Mouse (Mus musculus) neural tube, embryonic 15.5 days (tissue): ENCODE data around the gene Hnrnpl. TPM values are rescaled to one million over a fixed set of nuclear protein-coding genes. Genes with fewer than 3 reads are reported as not detected.

Experiments
- ATAC-seq: fragments of 200-750 bp; cut with Nextera tagmentation; 2 replicates; pipeline ENCODE4 v1.8.0; 2017; ENCODE audit warnings: mild to moderate bottlenecking, moderate TSS enrichment, moderate library complexity; ENCODE audit not compliant: low FRiP score
- H3K27ac ChIP-seq: fragments of 300-500 bp; sonication (generic); replicated peaks from 2 replicates; pipeline ENCODE4 v1.5.1; 2015; ENCODE audit warnings: mild to moderate bottlenecking, inconsistent platforms
- H3K27me3 ChIP-seq: fragments of 300-500 bp; sonication (generic); replicated peaks from 2 replicates; pipeline ENCODE4 v1.6.1; 2015; ENCODE audit warnings: inconsistent platforms
- H3K36me3 ChIP-seq: fragments of 300-500 bp; sonication (generic); 2 replicates; pipeline ENCODE4 v1.6.1; 2015; ENCODE audit warnings: inconsistent platforms
- H3K4me1 ChIP-seq: fragments of 300-500 bp; sonication (generic); 2 replicates; pipeline ENCODE4 v1.6.1; 2015; ENCODE audit warnings: inconsistent platforms
- H3K4me2 ChIP-seq: fragments of 300-500 bp; sonication (generic); 2 replicates; pipeline ENCODE4 v1.6.1; 2015; ENCODE audit warnings: inconsistent platforms, mild to moderate bottlenecking, moderate library complexity
- H3K4me3 ChIP-seq: fragments of 300-500 bp; sonication (generic); replicated peaks from 2 replicates; pipeline ENCODE4 v1.5.1; 2015; ENCODE audit warnings: mild to moderate bottlenecking, inconsistent platforms
- H3K9ac ChIP-seq: fragments of 300-500 bp; sonication (generic); replicated peaks from 2 replicates; pipeline ENCODE4 v1.6.1; 2015; ENCODE audit warnings: mild to moderate bottlenecking, inconsistent platforms
- H3K9me3 ChIP-seq: fragments of 300-500 bp; sonication (generic); replicated peaks from 2 replicates; pipeline ENCODE4 v1.6.1; 2016; ENCODE audit warnings: inconsistent platforms
- WGBS: fragments of 180-500 bp; shearing (Covaris S2); methylation state at CpG from one replicate; pipeline ENCODE4 v1.1.7; 2015; ENCODE audit warnings: mixed read lengths; 5-methylcytosine and 5-hydroxymethylcytosine counted together
- polyA plus RNA-seq: library from polyadenylated mRNA; unstranded; fragments of >200 nt; fragmentation: Nextera tagmentation; extraction: Ambion mirVana; gene quantifications from 2 replicates; pipeline ENCODE4 v1.2.1, GENCODE M21; 2015

Hnrnpl gene
- polyA plus RNA-seq, 1 experiment from 2014 or later: 158 TPM

- peaks cover 17% of the 10 kb centered on the region for H3K36me3 ChIP-seq
- peaks cover 8% of the 10 kb centered on the region for H3K4me1 ChIP-seq
- no peak overlapping the region for H3K9ac ChIP-seq
- peak overlapping the region; percentile 7 for H3K27ac ChIP-seq
- no peaks in the 10 kb centered on the region for H3K9me3 ChIP-seq
- no peak overlapping the region for H3K4me2 ChIP-seq
- H3K27me3 ChIP-seq: no peaks in the 10 kb centered on the region
- ATAC-seq: no peak
- H3K4me3 ChIP-seq: no peak overlapping the region
- 50% methylated on average over 12 of the region's 12 CpGs for WGBS
These were observed 34.2 kb upstream of the Hnrnpl start for GRCm38 (mm10) chr7:28774164-28774563.

- Histone ChIP-seq H3K27me3 (no peaks in the 10 kb centered on the region), H3K9me3 (no peaks in the 10 kb centered on the region), H3K4me1 (peaks cover 9% of the 10 kb centered on the region), H3K4me3 (no peak overlapping the region), H3K9ac (no peak overlapping the region), H3K4me2 (no peak overlapping the region), H3K27ac (no peak overlapping the region), H3K36me3 (peaks cover 17% of the 10 kb centered on the region)
- 69% methylated on average over 7 of the region's 7 CpGs for WGBS
- no peak for ATAC-seq
These were observed 33.2 kb upstream of the Hnrnpl start for GRCm38 (mm10) chr7:28775129-28775528.

- 89% methylated on average over 9 of the region's 9 CpGs for WGBS
- H3K27ac ChIP-seq: no peak overlapping the region
- no peak for ATAC-seq
- H3K9ac ChIP-seq: no peak overlapping the region
- peaks cover 31% of the 10 kb centered on the region for H3K36me3 ChIP-seq
- H3K9me3 ChIP-seq: no peaks in the 10 kb centered on the region
- no peak overlapping the region for H3K4me2 ChIP-seq
- no peak overlapping the region for H3K4me3 ChIP-seq
- H3K27me3 ChIP-seq: no peaks in the 10 kb centered on the region
- peaks cover 10% of the 10 kb centered on the region for H3K4me1 ChIP-seq
These were observed 29.5 kb upstream of the Hnrnpl start for GRCm38 (mm10) chr7:28778825-28779224.

GRCm38 (mm10) chr7:28780067-28780658, 28.2 kb upstream of the Hnrnpl start:
- no peaks in the 10 kb centered on the region for H3K27me3 ChIP-seq
- no peaks in the 10 kb centered on the region for H3K9me3 ChIP-seq
- 45% methylated on average over 6 of the region's 6 CpGs for WGBS
- H3K9ac ChIP-seq: no peak overlapping the region
- H3K4me3 ChIP-seq: no peak overlapping the region
- ATAC-seq: peak; percentile 63; the same call in 1 of the 2 replicates
- peaks cover 7% of the 10 kb centered on the region for H3K4me1 ChIP-seq
- H3K4me2 ChIP-seq: no peak overlapping the region
- peaks cover 39% of the 10 kb centered on the region for H3K36me3 ChIP-seq
- H3K27ac ChIP-seq: peak overlapping the region; percentile 54; the same call in 1 of the 2 replicates

- Histone ChIP-seq H3K9ac (no peak overlapping the region), H3K27ac (no peak overlapping the region), H3K4me3 (no peak overlapping the region), H3K4me2 (no peak overlapping the region), H3K9me3 (no peaks in the 10 kb centered on the region), H3K4me1 (peaks cover 7% of the 10 kb centered on the region), H3K27me3 (no peaks in the 10 kb centered on the region), H3K36me3 (peaks cover 39% of the 10 kb centered on the region)
- ATAC-seq: no peak
- 87% methylated on average over 7 of the region's 7 CpGs for whole genome bisulfite sequencing
These were observed 27.5 kb upstream of the Hnrnpl start for GRCm38 (mm10) chr7:28780857-28781256.

- H3K36me3 ChIP-seq: peaks cover 43% of the 10 kb centered on the region
- no peaks in the 10 kb centered on the region for H3K27me3 ChIP-seq
- WGBS: 88% methylated on average over 8 of the region's 8 CpGs
- no peak overlapping the region for H3K4me2 ChIP-seq
- H3K27ac ChIP-seq: no peak overlapping the region
- H3K4me1 ChIP-seq: peaks cover 7% of the 10 kb centered on the region
- ATAC-seq: no peak
- H3K9ac ChIP-seq: no peak overlapping the region
- no peak overlapping the region for H3K4me3 ChIP-seq
- no peaks in the 10 kb centered on the region for H3K9me3 ChIP-seq
These were observed 27.1 kb upstream of the Hnrnpl start for GRCm38 (mm10) chr7:28781261-28781663.

GRCm38 (mm10) chr7:28785161-28785560, 23.2 kb upstream of the Hnrnpl start:
- H3K9ac ChIP-seq: no peak overlapping the region
- peaks cover 5% of the 10 kb centered on the region for H3K4me1 ChIP-seq
- WGBS: 80% methylated on average over 5 of the region's 5 CpGs
- H3K27ac ChIP-seq: no peak overlapping the region
- ATAC-seq: no peak
- no peak overlapping the region for H3K4me2 ChIP-seq
- H3K27me3 ChIP-seq: no peaks in the 10 kb centered on the region
- H3K4me3 ChIP-seq: no peak overlapping the region
- H3K36me3 ChIP-seq: peaks cover 47% of the 10 kb centered on the region
- no peaks in the 10 kb centered on the region for H3K9me3 ChIP-seq

- no peak overlapping the region for H3K4me3 ChIP-seq
- no peaks in the 10 kb centered on the region for H3K27me3 ChIP-seq
- H3K9ac ChIP-seq: no peak overlapping the region
- no peak overlapping the region for H3K27ac ChIP-seq
- 97% methylated on average over 9 of the region's 9 CpGs for WGBS
- H3K9me3 ChIP-seq: no peaks in the 10 kb centered on the region
- H3K36me3 ChIP-seq: peaks cover 39% of the 10 kb centered on the region
- H3K4me2 ChIP-seq: no peak overlapping the region
- ATAC-seq: no peak
- H3K4me1 ChIP-seq: no peaks in the 10 kb centered on the region
These were observed 20.5 kb upstream of the Hnrnpl start for GRCm38 (mm10) chr7:28787884-28788283.

GRCm38 (mm10) chr7:28788307-28789195, 19.8 kb upstream of the Hnrnpl start, which contains the start of gene Rinl:
TSS of gene Rinl (plus strand) at chr7:28788969.
- WGBS: 71% methylated on average over 5 of the region's 5 CpGs
- no peak within 1 kb of the TSS for H3K4me2 ChIP-seq
- no peaks in the 10 kb centered on the region for H3K4me1 ChIP-seq
- peaks cover 32% of the 10 kb centered on the region for H3K36me3 ChIP-seq
- ATAC-seq: no peak
- no peak within 1 kb of the TSS for H3K27ac ChIP-seq
- no peak within 1 kb of the TSS for H3K4me3 ChIP-seq
- H3K27me3 ChIP-seq: no peaks in the 10 kb centered on the region
- no peak within 1 kb of the TSS for H3K9ac ChIP-seq
- H3K9me3 ChIP-seq: no peaks in the 10 kb centered on the region

GRCm38 (mm10) chr7:28789235-28789634, 19.1 kb upstream of the Hnrnpl start:
- no peaks in the 10 kb centered on the region for H3K27me3 ChIP-seq
- H3K27ac ChIP-seq: no peak overlapping the region
- H3K9ac ChIP-seq: no peak overlapping the region
- no peak for ATAC-seq
- peaks cover 26% of the 10 kb centered on the region for H3K36me3 ChIP-seq
- H3K4me3 ChIP-seq: no peak overlapping the region
- H3K4me2 ChIP-seq: no peak overlapping the region
- no peaks in the 10 kb centered on the region for H3K9me3 ChIP-seq
- no peaks in the 10 kb centered on the region for H3K4me1 ChIP-seq
- 92% methylated on average over 3 of the region's 3 CpGs for WGBS

- no peak overlapping the region for H3K9ac ChIP-seq
- H3K4me2 ChIP-seq: no peak overlapping the region
- H3K27ac ChIP-seq: no peak overlapping the region
- no peak for ATAC-seq
- WGBS: 55% methylated on average over 8 of the region's 8 CpGs
- H3K4me3 ChIP-seq: no peak overlapping the region
- no peaks in the 10 kb centered on the region for H3K27me3 ChIP-seq
- H3K4me1 ChIP-seq: no peaks in the 10 kb centered on the region
- H3K36me3 ChIP-seq: peaks cover 19% of the 10 kb centered on the region
- no peaks in the 10 kb centered on the region for H3K9me3 ChIP-seq
These were observed 18.1 kb upstream of the Hnrnpl start for GRCm38 (mm10) chr7:28790066-28790806.
